Mouse (Mus musculus): ENCODE data around the gene Ddx43. TPM values are rescaled to one million over a fixed set of nuclear protein-coding genes. Genes with fewer than 3 reads are reported as not detected.
"Not testable (repeated sequence)": the region's sequence is repeated elsewhere in the genome, so short reads cannot be mapped to it uniquely, and the experiment has no call there.

Ddx43 gene
- polyA plus RNA-seq, 1 experiment: not detected

GRCm38 (mm10) chr9:78365850-78366544, 29.6 kb upstream of the Ddx43 start:
- Histone ChIP-seq H3K36me3 (ENCODE audit: control insufficient read depth, insufficient read depth, low read length) (no peaks in the 10 kb centered on the region), H3K4me3 (ENCODE audit: low read depth, low read length) (no peak overlapping the region), H3K4me1 (ENCODE audit: control insufficient read depth, insufficient read depth, insufficient read length, low read length) (no peaks in the 10 kb centered on the region), H3K27me3 (ENCODE audit: control insufficient read depth, insufficient read depth, low read length) (no peaks in the 10 kb centered on the region), H3K27ac (ENCODE audit: insufficient read depth, low read depth, low read length) (no peak overlapping the region)
- 57% methylated on average over 13 of the region's 13 CpGs for WGBS
- TF ChIP-seq POLR2A (IDR thresholded peaks at IDR 0.05; ENCODE audit: low read depth, low read length) (no peak), CTCF (IDR thresholded peaks at IDR 0.05; ENCODE audit: extremely low read depth, insufficient read length, insufficient replicate concordance, low read depth, low read length) (no peak)

DNA sequence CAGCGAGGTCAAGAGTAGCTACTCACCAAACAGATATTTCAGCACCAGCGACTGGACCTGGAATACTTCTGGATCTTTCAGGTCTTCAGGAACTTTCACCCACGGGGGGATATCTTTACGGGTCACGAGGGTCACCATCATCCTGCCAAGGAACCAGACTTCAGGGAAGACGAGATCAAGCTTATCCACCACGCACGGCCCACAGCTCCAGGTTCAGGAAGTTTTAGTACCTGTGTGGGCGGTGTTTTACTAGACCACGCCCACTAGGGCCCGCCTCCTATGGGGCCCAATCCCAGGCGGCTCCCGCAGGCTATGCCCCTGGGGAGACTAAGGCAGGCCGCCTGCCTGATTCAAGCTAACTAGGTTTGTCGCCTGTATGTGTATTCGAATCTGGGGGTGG, 27.6 kb upstream of the Ddx43 start, which contains the start of gene Dppa5a:
TSS of gene Dppa5a (minus strand) at position 219 of the 400 bp plus-strand sequence.
- H3K4me3 ChIP-seq (ENCODE audit: low read depth, low read length); H3K27me3 ChIP-seq (ENCODE audit: control insufficient read depth, insufficient read depth, low read length); H3K27ac ChIP-seq (ENCODE audit: insufficient read depth, low read depth, low read length); H3K4me1 ChIP-seq (ENCODE audit: control insufficient read depth, insufficient read depth, insufficient read length, low read length); H3K36me3 ChIP-seq (ENCODE audit: control insufficient read depth, insufficient read depth, low read length): not testable (repeated sequence)
- 91% methylated on average over 16 of the region's 16 CpGs for WGBS

- H3K4me3 ChIP-seq (ENCODE audit: low read depth, low read length): no peak overlapping the region
- 70% methylated on average over 3 of the region's 3 CpGs for WGBS
- no peaks in the 10 kb centered on the region for H3K27me3 ChIP-seq (ENCODE audit: control insufficient read depth, insufficient read depth, low read length)
- no peaks in the 10 kb centered on the region for H3K36me3 ChIP-seq (ENCODE audit: control insufficient read depth, insufficient read depth, low read length)
- TF ChIP-seq POLR2A (IDR thresholded peaks at IDR 0.05; ENCODE audit: low read depth, low read length) (no peak), CTCF (IDR thresholded peaks at IDR 0.05; ENCODE audit: extremely low read depth, insufficient read length, insufficient replicate concordance, low read depth, low read length) (no peak)
- no peaks in the 10 kb centered on the region for H3K4me1 ChIP-seq (ENCODE audit: control insufficient read depth, insufficient read depth, insufficient read length, low read length)
- H3K27ac ChIP-seq (ENCODE audit: insufficient read depth, low read depth, low read length): no peak overlapping the region
These were observed 26.8 kb upstream of the Ddx43 start for GRCm38 (mm10) chr9:78368671-78369293.

- no peaks in the 10 kb centered on the region for H3K36me3 ChIP-seq (ENCODE audit: control insufficient read depth, insufficient read depth, low read length)
- H3K27me3 ChIP-seq (ENCODE audit: control insufficient read depth, insufficient read depth, low read length): no peaks in the 10 kb centered on the region
- H3K4me1 ChIP-seq (ENCODE audit: control insufficient read depth, insufficient read depth, insufficient read length, low read length): no peaks in the 10 kb centered on the region
- no peak for TF ChIP-seq POLR2A (IDR thresholded peaks at IDR 0.05; ENCODE audit: low read depth, low read length)
- TF ChIP-seq CTCF (IDR thresholded peaks at IDR 0.05; ENCODE audit: extremely low read depth, insufficient read length, insufficient replicate concordance, low read depth, low read length): no peak
- H3K4me3 ChIP-seq (ENCODE audit: low read depth, low read length): no peak overlapping the region
- WGBS: 93% methylated on average over 2 of the region's 2 CpGs
- no peak overlapping the region for H3K27ac ChIP-seq (ENCODE audit: insufficient read depth, low read depth, low read length)
These were observed 26.2 kb upstream of the Ddx43 start for GRCm38 (mm10) chr9:78369349-78369748.

DNA sequence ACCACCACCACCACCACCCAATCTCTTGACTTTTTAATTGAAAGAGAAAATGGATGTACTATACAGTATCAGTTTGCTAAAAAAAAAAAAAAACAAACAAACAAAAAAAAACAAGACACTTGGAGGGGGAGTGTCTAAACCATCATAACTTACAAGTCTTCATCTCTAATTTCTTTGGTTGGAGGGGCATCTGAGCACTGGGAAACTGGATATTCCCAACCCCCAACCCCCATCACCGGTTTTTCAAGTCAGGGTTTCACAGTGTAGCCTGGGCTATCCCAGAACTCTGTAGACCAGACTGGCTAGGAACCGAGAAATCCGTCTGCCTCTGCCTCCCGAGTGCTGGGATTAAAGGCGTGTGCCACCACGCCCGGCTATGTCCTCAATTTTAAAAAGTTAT, 25.8 kb upstream of the Ddx43 start:
- H3K4me1 ChIP-seq (ENCODE audit: control insufficient read depth, insufficient read depth, insufficient read length, low read length): no peaks in the 10 kb centered on the region
- H3K4me3 ChIP-seq (ENCODE audit: low read depth, low read length): no peak overlapping the region
- no peaks in the 10 kb centered on the region for H3K27me3 ChIP-seq (ENCODE audit: control insufficient read depth, insufficient read depth, low read length)
- WGBS: 84% methylated on average over 7 of the region's 7 CpGs
- H3K36me3 ChIP-seq (ENCODE audit: control insufficient read depth, insufficient read depth, low read length): no peaks in the 10 kb centered on the region
- TF ChIP-seq CTCF (IDR thresholded peaks at IDR 0.05; ENCODE audit: extremely low read depth, insufficient read length, insufficient replicate concordance, low read depth, low read length): no peak
- no peak for TF ChIP-seq POLR2A (IDR thresholded peaks at IDR 0.05; ENCODE audit: low read depth, low read length)
- H3K27ac ChIP-seq (ENCODE audit: insufficient read depth, low read depth, low read length): no peak overlapping the region

DNA sequence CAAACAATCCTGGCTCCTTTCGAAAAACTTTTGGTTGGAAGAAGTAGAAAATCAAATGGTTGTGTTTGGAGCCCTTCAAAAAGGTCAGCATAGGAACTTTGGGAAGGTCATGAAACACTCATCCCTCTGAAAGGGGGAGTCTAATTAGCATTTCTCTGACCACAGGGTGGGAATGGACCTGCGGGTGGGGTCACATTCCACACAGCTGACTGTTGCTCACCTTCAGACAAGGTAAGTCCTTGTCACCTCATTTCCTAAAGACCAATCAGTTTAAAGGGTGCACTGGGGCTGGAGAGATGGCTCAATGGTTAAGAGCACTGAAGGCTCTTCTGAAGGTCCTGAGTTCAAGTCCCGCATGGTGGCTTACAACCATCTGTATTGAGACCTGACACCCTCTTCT, 24.1 kb upstream of the Ddx43 start:
- no peaks in the 10 kb centered on the region for H3K27me3 ChIP-seq (ENCODE audit: control insufficient read depth, insufficient read depth, low read length)

GRCm38 (mm10) chr9:78372827-78373504, 22.6 kb upstream of the Ddx43 start:
- Histone ChIP-seq H3K27ac (ENCODE audit: insufficient read depth, low read depth, low read length) (no peak overlapping the region), H3K27me3 (ENCODE audit: control insufficient read depth, insufficient read depth, low read length) (no peaks in the 10 kb centered on the region), H3K4me3 (ENCODE audit: low read depth, low read length) (no peak overlapping the region), H3K4me1 (ENCODE audit: control insufficient read depth, insufficient read depth, insufficient read length, low read length) (no peaks in the 10 kb centered on the region), H3K36me3 (ENCODE audit: control insufficient read depth, insufficient read depth, low read length) (no peaks in the 10 kb centered on the region)
- no peak for TF ChIP-seq CTCF (IDR thresholded peaks at IDR 0.05; ENCODE audit: extremely low read depth, insufficient read length, insufficient replicate concordance, low read depth, low read length)
- no peak for TF ChIP-seq POLR2A (IDR thresholded peaks at IDR 0.05; ENCODE audit: low read depth, low read length)
- WGBS: 76% methylated on average over 10 of the region's 10 CpGs

More for the DNA sequence above, 24.1 kb upstream of the Ddx43 start:
- Histone ChIP-seq H3K4me3 (ENCODE audit: low read depth, low read length) (no peak overlapping the region), H3K27ac (ENCODE audit: insufficient read depth, low read depth, low read length) (no peak overlapping the region), H3K4me1 (ENCODE audit: control insufficient read depth, insufficient read depth, insufficient read length, low read length) (no peaks in the 10 kb centered on the region), H3K36me3 (ENCODE audit: control insufficient read depth, insufficient read depth, low read length) (no peaks in the 10 kb centered on the region)
- 91% methylated on average over 3 of the region's 3 CpGs for WGBS
- TF ChIP-seq CTCF (IDR thresholded peaks at IDR 0.05; ENCODE audit: extremely low read depth, insufficient read length, insufficient replicate concordance, low read depth, low read length) (no peak), POLR2A (IDR thresholded peaks at IDR 0.05; ENCODE audit: low read depth, low read length) (no peak)
